Mouse (Mus musculus) hindbrain, embryonic 15.5 days (tissue): ENCODE data around the gene Cpt1a. TPM values are rescaled to one million over a fixed set of nuclear protein-coding genes. Genes with fewer than 3 reads are reported as not detected.

Experiments
- ATAC-seq: fragments of 200-750 bp; cut with Nextera tagmentation; 2 replicates; pipeline ENCODE4 v1.8.0; 2017; ENCODE audit warnings: low read depth, moderate number of reproducible peaks, moderate TSS enrichment; ENCODE audit not compliant: low FRiP score
- H3K27ac ChIP-seq: fragments of 300-500 bp; sonication (generic); replicated peaks from 2 replicates; pipeline ENCODE4 v1.5.1; 2015; ENCODE audit warnings: mild to moderate bottlenecking, inconsistent platforms
- H3K27me3 ChIP-seq: fragments of 300-500 bp; sonication (generic); 2 replicates; pipeline ENCODE4 v1.6.1; 2015; ENCODE audit warnings: control low read depth, inconsistent platforms
- H3K36me3 ChIP-seq: fragments of 300-500 bp; sonication (generic); 2 replicates; pipeline ENCODE4 v1.6.1; 2015; ENCODE audit warnings: control low read depth, inconsistent platforms
- H3K4me1 ChIP-seq: fragments of 300-500 bp; sonication (generic); replicated peaks from 2 replicates; pipeline ENCODE4 v1.6.1; 2015; ENCODE audit warnings: control low read depth, inconsistent platforms
- H3K4me2 ChIP-seq: fragments of 300-500 bp; sonication (generic); 2 replicates; pipeline ENCODE4 v1.6.1; 2015; ENCODE audit warnings: moderate library complexity, mild to moderate bottlenecking, inconsistent platforms
- H3K4me3 ChIP-seq: fragments of 300-500 bp; sonication (generic); 2 replicates; pipeline ENCODE4 v1.5.1; 2015; ENCODE audit warnings: mild to moderate bottlenecking, inconsistent platforms
- H3K9ac ChIP-seq: fragments of 300-500 bp; sonication (generic); 2 replicates; pipeline ENCODE4 v1.6.1; 2015; ENCODE audit warnings: inconsistent platforms
- H3K9me3 ChIP-seq: fragments of 300-500 bp; sonication (generic); 2 replicates; pipeline ENCODE4 v1.6.1; 2016; ENCODE audit warnings: control low read depth, inconsistent platforms
- WGBS: fragments of 180-500 bp; shearing (Covaris S2); methylation state at CpG from one replicate; pipeline ENCODE4 v1.1.7; 2015; 5-methylcytosine and 5-hydroxymethylcytosine counted together
- polyA plus RNA-seq: library from polyadenylated mRNA; unstranded; fragments of >200 nt; fragmentation: Nextera tagmentation; extraction: Ambion mirVana; gene quantifications from 2 replicates; pipeline ENCODE4 v1.2.1, GENCODE M21; 2015

The Cpt1a gene
- polyA plus RNA-seq, 1 experiment from 2014 or later = 17.7 TPM

- no peak overlapping the region for H3K4me3 ChIP-seq
- no peak overlapping the region for H3K27ac ChIP-seq
- WGBS = 31% methylated on average over 4 of the region's 4 CpGs
- no peak for ATAC-seq
- H3K9me3 ChIP-seq = no peaks in the 10 kb centered on the region
- H3K9ac ChIP-seq = no peak overlapping the region
- no peaks in the 10 kb centered on the region for H3K27me3 ChIP-seq
- no peaks in the 10 kb centered on the region for H3K36me3 ChIP-seq
- H3K4me1 ChIP-seq = no peaks in the 10 kb centered on the region
- no peak overlapping the region for H3K4me2 ChIP-seq
These were observed 55.0 kb downstream of the Cpt1a start for GRCm38 (mm10) chr19:3376966-3377715.

- WGBS = 92% methylated on average over 3 of the region's 3 CpGs
- H3K27ac ChIP-seq = no peak overlapping the region
These were observed 56.5 kb downstream of the Cpt1a start for GRCm38 (mm10) chr19:3378614-3379013.

GRCm38 (mm10) chr19:3388061-3388460 lies 65.9 kb downstream of the Cpt1a start:
- Histone ChIP-seq H3K27me3 (no peaks in the 10 kb centered on the region), H3K4me2 (no peak overlapping the region)
- no peak; the same call in 1 of the 2 replicates for ATAC-seq

More at GRCm38 (mm10) chr19:3378614-3379013, 56.5 kb downstream of the Cpt1a start:
- no peaks in the 10 kb centered on the region for H3K36me3 ChIP-seq
- H3K4me1 ChIP-seq = no peaks in the 10 kb centered on the region
- H3K4me2 ChIP-seq = no peak overlapping the region
- H3K4me3 ChIP-seq = no peak overlapping the region
- no peak for ATAC-seq
- H3K9me3 ChIP-seq = no peaks in the 10 kb centered on the region
- H3K27me3 ChIP-seq = no peaks in the 10 kb centered on the region
- H3K9ac ChIP-seq = no peak overlapping the region

GRCm38 (mm10) chr19:3388629-3389057 lies 66.5 kb downstream of the Cpt1a start, which contains the start of gene Tesmin:
Tesmin (plus strand) TSS chr19:3388857.
- Histone ChIP-seq H3K9me3 (0 out of 2 replicates have a peak, but pooled peaks cover 4% of the 10 kb centered on the region), H3K36me3 (no peaks in the 10 kb centered on the region), H3K4me1 (peaks cover 9% of the 10 kb centered on the region), H3K4me3 (peak within 1 kb of the TSS; percentile 53), H3K27me3 (no peaks in the 10 kb centered on the region), H3K9ac (peak within 1 kb of the TSS; percentile 46), H3K27ac (peak within 1 kb of the TSS; percentile 60), H3K4me2 (peak within 1 kb of the TSS; percentile 92)
- ATAC-seq = peak; percentile 93
- WGBS = 2% methylated on average over 33 of the region's 33 CpGs

More at GRCm38 (mm10) chr19:3388061-3388460, 65.9 kb downstream of the Cpt1a start:
- Histone ChIP-seq H3K9me3 (0 out of 2 replicates have a peak, but pooled peaks cover 4% of the 10 kb centered on the region), H3K4me1 (peaks cover 9% of the 10 kb centered on the region), H3K27ac (no peak overlapping the region), H3K9ac (no peak overlapping the region), H3K36me3 (no peaks in the 10 kb centered on the region), H3K4me3 (no peak overlapping the region)
- 71% methylated on average over 6 of the region's 6 CpGs for WGBS

GRCm38 (mm10) chr19:3389089-3389488 lies 67.0 kb downstream of the Cpt1a start:
- H3K27ac ChIP-seq = peak overlapping the region; percentile 60
- 0 out of 2 replicates have a peak, but pooled peaks cover 4% of the 10 kb centered on the region for H3K9me3 ChIP-seq
- peak overlapping the region; percentile 46 for H3K9ac ChIP-seq
- 0% methylated on average over 39 of the region's 43 CpGs for WGBS
- H3K4me1 ChIP-seq = peaks cover 9% of the 10 kb centered on the region
- H3K27me3 ChIP-seq = no peaks in the 10 kb centered on the region
- peak; percentile 90 for ATAC-seq
- peak overlapping the region; percentile 92 for H3K4me2 ChIP-seq
- H3K4me3 ChIP-seq = peak overlapping the region; percentile 53
- H3K36me3 ChIP-seq = no peaks in the 10 kb centered on the region

GRCm38 (mm10) chr19:3392384-3392783 lies 70.2 kb downstream of the Cpt1a start:
- 0 out of 2 replicates have a peak, but pooled peaks cover 4% of the 10 kb centered on the region for H3K9me3 ChIP-seq
- H3K27ac ChIP-seq = no peak overlapping the region
- H3K36me3 ChIP-seq = no peaks in the 10 kb centered on the region
- WGBS = 85% methylated on average over 1 of the region's 1 CpGs
- no peaks in the 10 kb centered on the region for H3K27me3 ChIP-seq
- H3K9ac ChIP-seq = no peak overlapping the region
- H3K4me3 ChIP-seq = no peak overlapping the region
- H3K4me1 ChIP-seq = peaks cover 9% of the 10 kb centered on the region
- no peak for ATAC-seq
- H3K4me2 ChIP-seq = no peak overlapping the region

GRCm38 (mm10) chr19:3394216-3394615 lies 72.1 kb downstream of the Cpt1a start:
- Histone ChIP-seq H3K4me3 (no peak overlapping the region), H3K4me1 (peaks cover 2% of the 10 kb centered on the region), H3K36me3 (no peaks in the 10 kb centered on the region), H3K27ac (no peak overlapping the region), H3K27me3 (no peaks in the 10 kb centered on the region), H3K4me2 (no peak overlapping the region), H3K9me3 (0 out of 2 replicates have a peak, but pooled peaks cover 4% of the 10 kb centered on the region), H3K9ac (no peak overlapping the region)
- no peak for ATAC-seq
- WGBS = 74% methylated on average over 3 of the region's 3 CpGs

- no peaks in the 10 kb centered on the region for H3K27me3 ChIP-seq
- H3K9me3 ChIP-seq = no peaks in the 10 kb centered on the region
- H3K9ac ChIP-seq = no peak overlapping the region
- H3K4me1 ChIP-seq = peaks cover 4% of the 10 kb centered on the region; the same call in 1 of the 2 replicates
- no peak overlapping the region for H3K4me3 ChIP-seq
- H3K36me3 ChIP-seq = no peaks in the 10 kb centered on the region
- 94% methylated on average over 4 of the region's 4 CpGs for WGBS
- H3K4me2 ChIP-seq = no peak overlapping the region
- no peak overlapping the region for H3K27ac ChIP-seq
- no peak for ATAC-seq
These were observed 77.9 kb downstream of the Cpt1a start for GRCm38 (mm10) chr19:3400057-3400456.

- H3K4me2 ChIP-seq = no peak overlapping the region
- H3K36me3 ChIP-seq = no peaks in the 10 kb centered on the region
- peaks cover 4% of the 10 kb centered on the region; the same call in 1 of the 2 replicates for H3K4me1 ChIP-seq
- no peak overlapping the region for H3K4me3 ChIP-seq
- 78% methylated on average over 7 of the region's 7 CpGs for WGBS
- ATAC-seq = no peak
- no peaks in the 10 kb centered on the region for H3K9me3 ChIP-seq
- no peak overlapping the region for H3K9ac ChIP-seq
- no peaks in the 10 kb centered on the region for H3K27me3 ChIP-seq
- H3K27ac ChIP-seq = no peak overlapping the region
These were observed 79.4 kb downstream of the Cpt1a start for GRCm38 (mm10) chr19:3401504-3401903.

- no peak overlapping the region for H3K4me2 ChIP-seq
- no peaks in the 10 kb centered on the region for H3K36me3 ChIP-seq
- no peaks in the 10 kb centered on the region for H3K27me3 ChIP-seq
- no peak for ATAC-seq
- 48% methylated on average over 7 of the region's 7 CpGs for WGBS
- no peaks in the 10 kb centered on the region for H3K9me3 ChIP-seq
- H3K4me3 ChIP-seq = no peak overlapping the region
- H3K4me1 ChIP-seq = peaks cover 4% of the 10 kb centered on the region; the same call in 1 of the 2 replicates
- no peak overlapping the region for H3K9ac ChIP-seq
- no peak overlapping the region for H3K27ac ChIP-seq
These were observed 79.8 kb downstream of the Cpt1a start for GRCm38 (mm10) chr19:3401943-3402342.

GRCm38 (mm10) chr19:3402390-3402789 lies 80.3 kb downstream of the Cpt1a start:
- Histone ChIP-seq H3K4me1 (peaks cover 4% of the 10 kb centered on the region; the same call in 1 of the 2 replicates), H3K9ac (no peak overlapping the region), H3K4me2 (no peak overlapping the region), H3K36me3 (no peaks in the 10 kb centered on the region), H3K27ac (no peak overlapping the region), H3K9me3 (no peaks in the 10 kb centered on the region), H3K27me3 (no peaks in the 10 kb centered on the region), H3K4me3 (no peak overlapping the region)
- ATAC-seq = no peak
- 74% methylated on average over 6 of the region's 6 CpGs for WGBS

GRCm38 (mm10) chr19:3404030-3404429 lies 81.9 kb downstream of the Cpt1a start:
- Histone ChIP-seq H3K4me3 (no peak overlapping the region), H3K36me3 (no peaks in the 10 kb centered on the region), H3K27ac (no peak overlapping the region), H3K4me2 (no peak overlapping the region), H3K4me1 (peaks cover 4% of the 10 kb centered on the region; the same call in 1 of the 2 replicates), H3K27me3 (no peaks in the 10 kb centered on the region), H3K9ac (no peak overlapping the region), H3K9me3 (no peaks in the 10 kb centered on the region)
- WGBS = 85% methylated on average over 7 of the region's 7 CpGs
- no peak for ATAC-seq
